Mouse (Mus musculus) kidney, adult 11 months (tissue): ENCODE measurements around the gene Tekt1.

ENCODE experiments used
- DNase-seq: peaks from one replicate; pipeline ENCODE4 v3.0.0; 2022

Gene Tekt1

GRCm38 (mm10) chr11:72339716-72340115 lies 22.5 kb downstream of the Tekt1 start:
- DNase-seq, result no peak

GRCm38 (mm10) chr11:72338437-72338871 lies 23.8 kb downstream of the Tekt1 start:
- DNase-seq, result no peak

- DNase-seq, result no peak
Measured at GRCm38 (mm10) chr11:72336726-72337125, 25.5 kb downstream of the Tekt1 start.

GRCm38 (mm10) chr11:72334653-72335052 lies 27.6 kb downstream of the Tekt1 start:
- DNase-seq, result no peak

GRCm38 (mm10) chr11:72332951-72333667 lies 29.1 kb downstream of the Tekt1 start:
- no peak for DNase-seq

- DNase-seq, result no peak
Measured at GRCm38 (mm10) chr11:72325701-72326100, 36.5 kb downstream of the Tekt1 start.

GRCm38 (mm10) chr11:72324431-72324830 lies 37.8 kb downstream of the Tekt1 start:
- no peak for DNase-seq

- no peak for DNase-seq
Measured at GRCm38 (mm10) chr11:72318026-72318425, 44.2 kb downstream of the Tekt1 start.

- no peak for DNase-seq
Measured at GRCm38 (mm10) chr11:72314151-72314895, 47.9 kb downstream of the Tekt1 start, which contains the start of gene Fbxo39. TSS of gene Fbxo39 (plus strand) at chr11:72314444.

- DNase-seq, result no peak
Measured at GRCm38 (mm10) chr11:72311355-72312001, 50.8 kb downstream of the Tekt1 start.

- DNase-seq, result no peak
Measured at GRCm38 (mm10) chr11:72310491-72310890, 51.8 kb downstream of the Tekt1 start.

GRCm38 (mm10) chr11:72308982-72309381 lies 53.3 kb downstream of the Tekt1 start:
- DNase-seq, result no peak

GRCm38 (mm10) chr11:72307461-72307860 lies 54.8 kb downstream of the Tekt1 start:
- DNase-seq, result no peak

GRCm38 (mm10) chr11:72302230-72302629 lies 60.0 kb downstream of the Tekt1 start:
- DNase-seq, result peak; percentile 23

- peak; percentile 64 for DNase-seq
Measured at GRCm38 (mm10) chr11:72301334-72301733, 60.9 kb downstream of the Tekt1 start, which contains the start of gene Xaf1. TSS of gene Xaf1 (plus strand) at chr11:72301629.
